Mouse (Mus musculus): ENCODE measurements at regions not wholly inside any gene's neighbourhood (a gene's known extent, or its start where the extent isn't known, plus 50 kb on each side); places are given as distances from the start of the nearest gene placed in this dataset.

GRCm38 (mm10) chr2:57175219-57175618 is 51.4 kb upstream of the Nr4a2 start:
- TF ChIP-seq CTCF (conservative IDR thresholded peaks at IDR 0.05; ENCODE audit: insufficient read depth, insufficient read length, low read depth, low read length) (no peak), POLR2A (IDR thresholded peaks at IDR 0.05; ENCODE audit: low read depth, low read length) (no peak)
